Mouse (Mus musculus) cerebellum, adult 18-20 months (tissue): ENCODE measurements around the gene Fgf8.

Experiments used
- DNase-seq, 2 experiments: peaks; one replicate each; pipeline ENCODE4 v3.0.0; 2021

The Fgf8 gene

GRCm38 (mm10) chr19:45748206-45748605, 5.5 kb upstream of the Fgf8 start:
- no peak for DNase-seq

GRCm38 (mm10) chr19:45747028-45747867, 4.5 kb upstream of the Fgf8 start:
- peak; percentile 80 to 89 for DNase-seq

GRCm38 (mm10) chr19:45746153-45747020, 3.7 kb upstream of the Fgf8 start:
- DNase-seq: peak; percentile 76 to 82

GRCm38 (mm10) chr19:45745344-45746152, 2.8 kb upstream of the Fgf8 start:
- DNase-seq: no peak

GRCm38 (mm10) chr19:45743619-45744018, 904 bp upstream of the Fgf8 start:
- DNase-seq: no peak

- DNase-seq: no peak
These were observed 365 bp upstream of the Fgf8 start for GRCm38 (mm10) chr19:45742984-45743575.

- no peak for DNase-seq
These were observed 1.1 kb downstream of the Fgf8 start for GRCm38 (mm10) chr19:45741431-45742217.

- no peak for DNase-seq
These were observed 1.9 kb downstream of the Fgf8 start for GRCm38 (mm10) chr19:45740817-45741216.

- DNase-seq: no peak
These were observed 2.5 kb downstream of the Fgf8 start for GRCm38 (mm10) chr19:45740233-45740632.

GRCm38 (mm10) chr19:45738521-45738920, 4.2 kb downstream of the Fgf8 start:
- DNase-seq: no peak

- DNase-seq: no peak
These were observed 4.8 kb downstream of the Fgf8 start for GRCm38 (mm10) chr19:45737846-45738484.

- DNase-seq: no peak
These were observed 5.4 kb downstream of the Fgf8 start for GRCm38 (mm10) chr19:45737208-45737845.

GRCm38 (mm10) chr19:45736855-45737207, 5.9 kb downstream of the Fgf8 start:
- peak; percentile 29 to 35 for DNase-seq

GRCm38 (mm10) chr19:45736241-45736640, 6.5 kb downstream of the Fgf8 start:
- no peak for DNase-seq

GRCm38 (mm10) chr19:45734762-45735161, 8.0 kb downstream of the Fgf8 start:
- no peak for DNase-seq

GRCm38 (mm10) chr19:45734191-45734590, 8.5 kb downstream of the Fgf8 start:
- no peak for DNase-seq

GRCm38 (mm10) chr19:45733564-45733963, 9.2 kb downstream of the Fgf8 start:
- DNase-seq: no peak

- no peak for DNase-seq
These were observed 11.1 kb downstream of the Fgf8 start for GRCm38 (mm10) chr19:45731658-45732057.

- DNase-seq: no peak
These were observed 12.7 kb downstream of the Fgf8 start for GRCm38 (mm10) chr19:45730042-45730441.

GRCm38 (mm10) chr19:45727231-45727630, 15.5 kb downstream of the Fgf8 start:
- no peak for DNase-seq
